Mouse (Mus musculus) small intestine, adult 2 months (tissue): Measurements from ENCODE around the gene Aspscr1. TPM values are rescaled to one million over a fixed set of nuclear protein-coding genes. Genes with fewer than 3 reads are reported as not detected.
A peak's percentile ranks its signal among the peaks of the same experiment; 100 is the strongest.
"Not testable (repeated sequence)": the region's sequence is repeated elsewhere in the genome, so short reads cannot be mapped to it uniquely, and the experiment has no call there.

ENCODE experiments used
- H3K27ac ChIP-seq: fragments of 200-500 bp; 2 replicates; pipeline ENCODE4 v1.5.1; 2012; ENCODE audit warnings: low read depth, low read length, control low read depth, inconsistent platforms; ENCODE audit not compliant: insufficient read depth
- H3K27me3 ChIP-seq: fragments of 200-500 bp; 2 replicates; pipeline ENCODE4 v1.6.1; 2012; ENCODE audit warnings: mild to moderate bottlenecking, moderate library complexity, low read length, inconsistent platforms; ENCODE audit not compliant: control insufficient read depth, insufficient read depth
- H3K36me3 ChIP-seq: fragments of 200-500 bp; 2 replicates; pipeline ENCODE4 v1.6.1; 2012; ENCODE audit warnings: mild to moderate bottlenecking, low read length, control low read depth, inconsistent platforms; ENCODE audit not compliant: control insufficient read depth, insufficient read depth
- H3K4me1 ChIP-seq: fragments of 200-500 bp; 2 replicates; pipeline ENCODE4 v1.6.1; 2012; ENCODE audit warnings: low read length, inconsistent platforms, mixed read lengths; ENCODE audit not compliant: control insufficient read depth, insufficient read depth, insufficient read length
- H3K4me3 ChIP-seq: fragments of 200-500 bp; 2 replicates; pipeline ENCODE4 v1.5.1; 2012; ENCODE audit warnings: low read depth, mild to moderate bottlenecking, control low read depth, inconsistent platforms, low read length, moderate library complexity
- CTCF ChIP-seq: fragments of 200-500 bp; IDR thresholded peaks from 2 replicates; pipeline ENCODE4 v1.5.1; 2012; ENCODE audit warnings: low read depth, mild to moderate bottlenecking, control low read depth, inconsistent platforms, low read length, moderate library complexity, mixed read lengths; ENCODE audit not compliant: insufficient replicate concordance, insufficient read length; ENCODE audit errors: extremely low read depth
- POLR2A ChIP-seq: fragments of 200-500 bp; IDR thresholded peaks from 2 replicates; pipeline ENCODE4 v1.6.1; 2012; ENCODE audit warnings: low read depth, mild to moderate bottlenecking, control low read depth, inconsistent platforms, low read length, moderate library complexity
- WGBS: fragments of 180-500 bp; shearing (Covaris S2); methylation state at CpG from one replicate; pipeline ENCODE4 v1.1.7; 2018; 5-methylcytosine and 5-hydroxymethylcytosine counted together
- polyA plus RNA-seq: library from polyadenylated mRNA; depleted of rRNA; stranded (reverse); fragments of >200 nt; gene quantifications from 2 replicates; pipeline ENCODE4 v1.2.3, GENCODE M21; 2012

Gene Aspscr1
- polyA plus RNA-seq, 1 experiment: 138 TPM

GRCm38 (mm10) chr11:120666617-120667016, 6.2 kb upstream of the Aspscr1 start:
- 47% methylated on average over 3 of the region's 3 CpGs for WGBS
- Histone ChIP-seq H3K4me3 (no peak overlapping the region), H3K27ac (no peak overlapping the region), H3K27me3 (peaks cover 7% of the 10 kb centered on the region; the same call in 1 of the 2 replicates), H3K4me1 (no peaks in the 10 kb centered on the region), H3K36me3 (no peaks in the 10 kb centered on the region)
- TF ChIP-seq CTCF (no peak), POLR2A (no peak)

GRCm38 (mm10) chr11:120673594-120674122, 885 bp downstream of the Aspscr1 start:
- WGBS: 16% methylated on average over 12 of the region's 12 CpGs
- H3K27me3 ChIP-seq: no peaks in the 10 kb centered on the region
- TF ChIP-seq CTCF: no peak
- TF ChIP-seq POLR2A: no peak
- peak overlapping the region; percentile 77 for H3K27ac ChIP-seq
- H3K36me3 ChIP-seq: peaks cover 10% of the 10 kb centered on the region
- H3K4me3 ChIP-seq: peak overlapping the region; percentile 94
- peaks cover 9% of the 10 kb centered on the region; the same call in 1 of the 2 replicates for H3K4me1 ChIP-seq

GRCm38 (mm10) chr11:120675875-120676274, 3.1 kb downstream of the Aspscr1 start:
- Histone ChIP-seq H3K36me3 (peaks cover 15% of the 10 kb centered on the region), H3K4me1 (peaks cover 22% of the 10 kb centered on the region)
- WGBS: 75% methylated on average over 5 of the region's 5 CpGs
- H3K4me3 ChIP-seq, H3K27ac ChIP-seq, H3K27me3 ChIP-seq: not testable (repeated sequence)

GRCm38 (mm10) chr11:120676951-120677350, 4.2 kb downstream of the Aspscr1 start:
- no peak overlapping the region for H3K27ac ChIP-seq
- no peaks in the 10 kb centered on the region for H3K27me3 ChIP-seq
- WGBS: 83% methylated on average over 4 of the region's 4 CpGs
- H3K4me1 ChIP-seq: peaks cover 25% of the 10 kb centered on the region
- H3K4me3 ChIP-seq: no peak overlapping the region
- H3K36me3 ChIP-seq: peaks cover 22% of the 10 kb centered on the region
- TF ChIP-seq CTCF: no peak
- TF ChIP-seq POLR2A: no peak

- Histone ChIP-seq H3K4me3 (no peak overlapping the region), H3K36me3 (peaks cover 35% of the 10 kb centered on the region), H3K27me3 (no peaks in the 10 kb centered on the region), H3K27ac (peak overlapping the region; percentile 90), H3K4me1 (peaks cover 21% of the 10 kb centered on the region)
- 42% methylated on average over 3 of the region's 3 CpGs for WGBS
- TF ChIP-seq POLR2A (no peak), CTCF (peak; percentile 46; the same call in 1 of the 2 replicates)
Measured at GRCm38 (mm10) chr11:120679909-120680308, 7.1 kb downstream of the Aspscr1 start.

GRCm38 (mm10) chr11:120682683-120683082, 9.9 kb downstream of the Aspscr1 start:
- no peak overlapping the region for H3K27ac ChIP-seq
- H3K27me3 ChIP-seq: no peaks in the 10 kb centered on the region
- WGBS: 94% methylated on average over 5 of the region's 5 CpGs
- no peak for TF ChIP-seq CTCF
- no peak for TF ChIP-seq POLR2A
- H3K4me1 ChIP-seq: peaks cover 16% of the 10 kb centered on the region
- H3K4me3 ChIP-seq: no peak overlapping the region
- H3K36me3 ChIP-seq: peaks cover 54% of the 10 kb centered on the region

- 95% methylated on average over 3 of the region's 3 CpGs for WGBS
- TF ChIP-seq CTCF: no peak
- TF ChIP-seq POLR2A: no peak
- peaks cover 51% of the 10 kb centered on the region for H3K36me3 ChIP-seq
- H3K27me3 ChIP-seq: no peaks in the 10 kb centered on the region
- no peak overlapping the region for H3K4me3 ChIP-seq
- H3K4me1 ChIP-seq: peaks cover 16% of the 10 kb centered on the region
- H3K27ac ChIP-seq: no peak overlapping the region
Measured at GRCm38 (mm10) chr11:120683536-120683935, 10.8 kb downstream of the Aspscr1 start.

- H3K4me1 ChIP-seq: peaks cover 16% of the 10 kb centered on the region
- H3K27ac ChIP-seq: no peak overlapping the region
- H3K4me3 ChIP-seq: no peak overlapping the region
- 92% methylated on average over 2 of the region's 2 CpGs for WGBS
- peaks cover 53% of the 10 kb centered on the region for H3K36me3 ChIP-seq
- H3K27me3 ChIP-seq: no peaks in the 10 kb centered on the region
- TF ChIP-seq POLR2A: no peak
- TF ChIP-seq CTCF: no peak
Measured at GRCm38 (mm10) chr11:120684086-120684485, 11.3 kb downstream of the Aspscr1 start.
